Mouse (Mus musculus): Measurements from ENCODE around the gene Sult2b1.

- TF ChIP-seq CTCF (conservative IDR thresholded peaks at IDR 0.05; ENCODE audit: low read length), result no peak
- TF ChIP-seq POU5F1 (IDR thresholded peaks at IDR 0.05; ENCODE audit: borderline replicate concordance, low read length), result no peak
- TF ChIP-seq NANOG (IDR thresholded peaks at IDR 0.05; ENCODE audit: borderline replicate concordance, low read length), result no peak
Observed at GRCm38 (mm10) chr7:45771101-45771500, 13.4 kb downstream of the Sult2b1 start.

Measured in E14TG2a.4 (cell line).